Mouse (Mus musculus): ENCODE results near the gene Olfr452. TPM values are rescaled to one million over a fixed set of nuclear protein-coding genes. Genes with fewer than 3 reads are reported as not detected.

Olfr452 gene
- not detected in 2 replicates for polyA plus RNA-seq (2021; fragmentation: Nextera tagmentation)
- long read RNA-seq, experiment 1, result 0 reads
- long read RNA-seq, experiment 2, result 0 reads

GRCm38 (mm10) chr6:42784793-42785192 is at the start of gene Olfr452:
Olfr452 (plus strand) TSS chr6:42785093.

DNA sequence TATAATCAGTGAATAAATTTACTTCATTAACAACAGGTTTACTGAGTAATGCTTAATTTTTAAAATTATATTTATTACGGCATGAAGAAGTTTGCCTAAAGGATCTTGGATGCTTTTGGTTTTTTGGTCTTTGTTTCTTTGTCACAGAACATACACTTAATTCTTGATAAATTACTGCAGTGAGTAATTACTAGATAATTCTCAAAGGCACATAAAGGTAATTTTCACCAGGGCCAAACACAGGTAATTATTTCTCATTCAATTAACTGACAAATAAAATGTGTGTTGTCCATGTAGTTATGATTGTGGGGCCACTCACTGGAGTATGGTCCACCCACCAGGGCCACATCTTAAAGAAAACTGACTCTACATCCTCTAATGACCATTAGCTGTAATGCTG is 45.8 kb upstream of the Olfr452 start, which contains the start of gene Olfr453:
Gene Olfr453, plus strand, starts transcription at position 301 of the 400 bp plus-strand sequence.

DNA sequence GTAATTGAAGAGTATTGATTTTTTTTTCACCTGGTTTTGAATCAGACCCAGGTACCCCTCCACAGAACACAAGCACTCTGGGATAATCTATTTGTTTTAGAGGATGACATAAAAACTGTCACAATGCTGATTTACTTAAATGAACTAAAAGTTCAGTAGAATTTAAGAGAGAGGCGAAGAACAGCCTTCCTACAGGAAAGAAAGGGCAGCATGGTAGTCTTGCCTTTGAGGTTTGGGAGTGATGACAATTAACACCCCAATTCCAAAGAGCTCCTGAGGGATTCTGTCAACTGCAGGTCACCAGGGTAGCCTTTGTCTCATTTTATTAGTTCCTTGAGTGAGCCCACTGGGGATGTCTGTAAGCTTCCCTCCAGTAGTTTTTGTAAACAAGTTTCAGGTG is 28.8 kb upstream of the Olfr452 start, which contains the start of gene Olfr38:
Gene Olfr38, plus strand, starts transcription at position 301 of the 400 bp plus-strand sequence.

DNA sequence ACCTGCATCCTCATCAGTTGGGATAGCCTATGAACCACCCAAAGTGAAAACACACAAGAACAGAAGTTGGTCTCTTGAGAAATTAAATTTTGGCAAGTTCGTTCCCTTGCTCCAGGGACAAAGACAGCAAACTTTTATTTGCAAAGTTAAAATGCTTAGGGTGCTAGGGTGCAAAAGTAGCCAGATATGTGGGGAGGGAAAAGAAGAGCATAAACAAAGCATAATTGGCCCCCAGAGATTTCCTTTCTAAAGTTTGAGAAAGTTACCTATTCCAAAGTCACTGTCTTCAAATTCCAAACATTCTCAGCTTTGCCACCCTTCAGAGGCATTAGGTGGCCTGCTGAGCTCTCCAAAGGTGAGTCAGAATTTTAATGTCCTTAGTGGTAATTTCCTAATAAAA is 26.7 kb downstream of the Olfr452 start, which contains the start of gene Olfr450:
Gene Olfr450, plus strand, starts transcription at position 301 of the 400 bp plus-strand sequence.

GRCm38 (mm10) chr6:42834084-42834483 is 49.2 kb downstream of the Olfr452 start, which contains the start of gene Olfr449:
Olfr449 (plus strand) TSS chr6:42834384.

Other genes starting within 250 kb of the Olfr452 start
- not detected in 2 replicates for gene Olfr455, start 237.5 kb upstream of the Olfr452 start, polyA plus RNA-seq (2021; fragmentation: Nextera tagmentation)
- gene Tcaf3, start 187.4 kb upstream of the Olfr452 start, polyA plus RNA-seq (2021; fragmentation: Nextera tagmentation), result not detected in 2 replicates
- 0.15 and 0.16 TPM in 2 replicates for gene Tcaf2, start 139.8 kb upstream of the Olfr452 start, polyA plus RNA-seq (2021; fragmentation: Nextera tagmentation)
- 76.4 and 77.9 TPM in 2 replicates for gene Tcaf1, start 75.0 kb upstream of the Olfr452 start, polyA plus RNA-seq (2021; fragmentation: Nextera tagmentation)
- not detected in 2 replicates for gene Olfr453, start 45.7 kb upstream of the Olfr452 start, polyA plus RNA-seq (2021; fragmentation: Nextera tagmentation)
- gene Olfr38, start 28.7 kb upstream of the Olfr452 start, polyA plus RNA-seq (2021; fragmentation: Nextera tagmentation), result not detected in 2 replicates
- not detected in 2 replicates for gene Olfr450, start 26.8 kb downstream of the Olfr452 start, polyA plus RNA-seq (2021; fragmentation: Nextera tagmentation)
- not detected in 2 replicates for gene Olfr449, start 49.3 kb downstream of the Olfr452 start, polyA plus RNA-seq (2021; fragmentation: Nextera tagmentation)
- gene Olfr448, start 105.3 kb downstream of the Olfr452 start, polyA plus RNA-seq (2021; fragmentation: Nextera tagmentation), result not detected in 2 replicates
- not detected in 2 replicates for gene Olfr447, start 123.8 kb downstream of the Olfr452 start, polyA plus RNA-seq (2021; fragmentation: Nextera tagmentation)
- gene Olfr446, start 136.3 kb downstream of the Olfr452 start, polyA plus RNA-seq (2021; fragmentation: Nextera tagmentation), result not detected in 2 replicates
- gene Olfr444, start 164.0 kb downstream of the Olfr452 start, polyA plus RNA-seq (2021; fragmentation: Nextera tagmentation), result not detected in 2 replicates

All from layer of hippocampus, adult 6 months (tissue).